Mouse (Mus musculus) mature B cell (primary cell): Measurements from ENCODE around the gene Gm8005.
"Not testable (repeated sequence)": the region's sequence is repeated elsewhere in the genome, so short reads cannot be mapped to it uniquely, and the experiment has no call there.

ENCODE experiments used
- in situ Hi-C: fragments of 300-500 bp; cut with MboI; formaldehyde crosslinking; loops from 2 replicates; pipeline ENCODE4 v1.14.3; 2019

Gm8005 gene

GRCm38 (mm10) chr14:42439573-42439972 lies at the start of gene Gm8005:
TSS of gene Gm8005 (minus strand) at chr14:42439673.
- in situ Hi-C loops = not testable (repeated sequence)

GRCm38 (mm10) chr14:42463581-42463980 lies 24.1 kb upstream of the Gm8005 start, which contains the start of gene Gm8011:
TSS of gene Gm8011 (plus strand) at chr14:42463881.
- in situ Hi-C loops = not testable (repeated sequence)
